Mouse (Mus musculus): ENCODE results near the gene Commd9.

The Commd9 gene

GRCm38 (mm10) chr2:101885768-101886438 lies at the start of gene Commd9:
Gene Commd9 (plus strand): TSS chr2:101886247.
- ATAC-seq (ENCODE audit: low TSS enrichment) = peak; percentile 96

- ATAC-seq (ENCODE audit: low TSS enrichment) = no peak
Observed at GRCm38 (mm10) chr2:101842756-101843155, 43.3 kb upstream of the Commd9 start.

- no peak for ATAC-seq (ENCODE audit: low TSS enrichment)
Observed at GRCm38 (mm10) chr2:101854792-101855191, 31.3 kb upstream of the Commd9 start.

GRCm38 (mm10) chr2:101856174-101856573 lies 29.9 kb upstream of the Commd9 start:
- ATAC-seq (ENCODE audit: low TSS enrichment) = no peak

- no peak for ATAC-seq (ENCODE audit: low TSS enrichment)
Observed at GRCm38 (mm10) chr2:101860920-101861485, 25.0 kb upstream of the Commd9 start.

- ATAC-seq (ENCODE audit: low TSS enrichment) = no peak
Observed at GRCm38 (mm10) chr2:101862219-101863123, 23.6 kb upstream of the Commd9 start.

GRCm38 (mm10) chr2:101868683-101869082 lies 17.4 kb upstream of the Commd9 start:
- no peak for ATAC-seq (ENCODE audit: low TSS enrichment)

- ATAC-seq (ENCODE audit: low TSS enrichment) = peak; percentile 89
Observed at GRCm38 (mm10) chr2:101871179-101871578, 14.9 kb upstream of the Commd9 start.

GRCm38 (mm10) chr2:101881471-101882162 lies 4.4 kb upstream of the Commd9 start:
- no peak for ATAC-seq (ENCODE audit: low TSS enrichment)

GRCm38 (mm10) chr2:101882998-101883397 lies 3.0 kb upstream of the Commd9 start, which contains the start of gene Prr5l:
Gene Prr5l (minus strand): TSS chr2:101883027.
- ATAC-seq (ENCODE audit: low TSS enrichment) = peak; percentile 29; the same call in 1 of the 2 replicates

- no peak for ATAC-seq (ENCODE audit: low TSS enrichment)
Observed at GRCm38 (mm10) chr2:101884286-101884685, 1.8 kb upstream of the Commd9 start.

GRCm38 (mm10) chr2:101888886-101889285 lies 2.8 kb downstream of the Commd9 start:
- ATAC-seq (ENCODE audit: low TSS enrichment) = no peak

GRCm38 (mm10) chr2:101891143-101891542 lies 5.1 kb downstream of the Commd9 start:
- ATAC-seq (ENCODE audit: low TSS enrichment) = no peak

GRCm38 (mm10) chr2:101894126-101894525 lies 8.1 kb downstream of the Commd9 start:
- no peak for ATAC-seq (ENCODE audit: low TSS enrichment)

- ATAC-seq (ENCODE audit: low TSS enrichment) = no peak
Observed at GRCm38 (mm10) chr2:101896425-101897204, 10.6 kb downstream of the Commd9 start.

GRCm38 (mm10) chr2:101902196-101902595 lies 16.1 kb downstream of the Commd9 start:
- no peak for ATAC-seq (ENCODE audit: low TSS enrichment)

- peak; percentile 61 for ATAC-seq (ENCODE audit: low TSS enrichment)
Observed at GRCm38 (mm10) chr2:101905534-101906378, 19.7 kb downstream of the Commd9 start.

- ATAC-seq (ENCODE audit: low TSS enrichment) = no peak
Observed at GRCm38 (mm10) chr2:101906379-101906690, 20.3 kb downstream of the Commd9 start.

GRCm38 (mm10) chr2:101907386-101908022 lies 21.5 kb downstream of the Commd9 start:
- ATAC-seq (ENCODE audit: low TSS enrichment) = peak; percentile 48

- ATAC-seq (ENCODE audit: low TSS enrichment) = peak; percentile 50
Observed at GRCm38 (mm10) chr2:101908773-101909172, 22.7 kb downstream of the Commd9 start.
